Mouse (Mus musculus) midbrain, embryonic 13.5 days (tissue): ENCODE results near the gene Atp2b4. TPM values are rescaled to one million over a fixed set of nuclear protein-coding genes. Genes with fewer than 3 reads are reported as not detected.
"Not testable (repeated sequence)": the region's sequence is repeated elsewhere in the genome, so short reads cannot be mapped to it uniquely, and the experiment has no call there.

Experiments
- ATAC-seq: fragments of 200-750 bp; cut with Nextera tagmentation; 2 replicates; pipeline ENCODE4 v1.8.0; 2017; ENCODE audit warnings: mild to moderate bottlenecking, moderate TSS enrichment, moderate library complexity
- H3K27ac ChIP-seq: fragments of 300-500 bp; sonication (generic); 2 replicates; pipeline ENCODE4 v1.5.1; 2015; ENCODE audit warnings: inconsistent platforms, mild to moderate bottlenecking, moderate library complexity
- H3K27me3 ChIP-seq: fragments of 300-500 bp; sonication (generic); 2 replicates; pipeline ENCODE4 v1.6.1; 2015; ENCODE audit warnings: mild to moderate bottlenecking, inconsistent platforms
- H3K36me3 ChIP-seq: fragments of 300-500 bp; sonication (generic); 2 replicates; pipeline ENCODE4 v1.6.1; 2015; ENCODE audit warnings: mild to moderate bottlenecking, inconsistent platforms
- H3K4me1 ChIP-seq: fragments of 300-500 bp; sonication (generic); replicated peaks from 2 replicates; pipeline ENCODE4 v1.6.1; 2015; ENCODE audit warnings: inconsistent platforms
- H3K4me2 ChIP-seq: fragments of 300-500 bp; sonication (generic); replicated peaks from 2 replicates; pipeline ENCODE4 v1.6.1; 2015; ENCODE audit warnings: moderate library complexity, mild to moderate bottlenecking, inconsistent platforms
- H3K4me3 ChIP-seq: fragments of 300-500 bp; sonication (generic); replicated peaks from 2 replicates; pipeline ENCODE4 v1.5.1; 2015; ENCODE audit warnings: mild to moderate bottlenecking, inconsistent platforms
- H3K9ac ChIP-seq: fragments of 300-500 bp; sonication (generic); replicated peaks from 2 replicates; pipeline ENCODE4 v1.6.1; 2015; ENCODE audit warnings: mild to moderate bottlenecking, inconsistent platforms
- H3K9me3 ChIP-seq: fragments of 300-500 bp; sonication (generic); 2 replicates; pipeline ENCODE4 v1.6.1; 2016; ENCODE audit warnings: mild to moderate bottlenecking, inconsistent platforms
- WGBS: fragments of 180-500 bp; shearing (Covaris S2); methylation state at CpG from one replicate; pipeline ENCODE4 v1.1.7; 2015; 5-methylcytosine and 5-hydroxymethylcytosine counted together
- polyA plus RNA-seq: library from polyadenylated mRNA; unstranded; fragments of >200 nt; fragmentation: Nextera tagmentation; extraction: Ambion mirVana; gene quantifications from 2 replicates; pipeline ENCODE4 v1.2.1, GENCODE M21; 2015

The Atp2b4 gene
- polyA plus RNA-seq, 1 experiment from 2014 or later, result 8.2 TPM

DNA sequence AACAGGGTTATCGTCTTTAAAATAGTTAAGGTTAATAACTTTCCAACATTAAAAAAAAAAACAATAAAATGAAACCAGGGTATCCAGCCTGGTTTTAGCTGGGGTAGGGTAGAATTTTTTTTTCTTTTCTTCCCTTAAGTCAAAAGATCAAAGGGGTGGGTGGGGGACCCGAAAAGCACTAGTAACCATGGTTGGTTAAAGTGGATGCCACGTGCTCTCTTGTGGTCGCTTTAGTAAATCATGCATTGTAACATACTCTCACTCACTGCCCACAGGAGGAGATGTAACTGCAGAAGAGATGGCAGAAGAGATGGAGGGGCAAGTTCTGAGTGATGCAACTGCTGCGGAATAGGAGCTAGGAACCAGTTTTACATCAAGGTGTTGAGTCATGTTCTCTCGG lies 89.5 kb downstream of the Atp2b4 start:
- Histone ChIP-seq H3K36me3 (peaks cover 15% of the 10 kb centered on the region), H3K9me3 (no peaks in the 10 kb centered on the region), H3K9ac (no peak overlapping the region), H3K4me2 (no peak overlapping the region), H3K27me3 (no peaks in the 10 kb centered on the region), H3K4me1 (peaks cover 18% of the 10 kb centered on the region; the same call in 1 of the 2 replicates), H3K27ac (no peak overlapping the region), H3K4me3 (no peak overlapping the region)
- WGBS, result 45% methylated on average over 6 of the region's 6 CpGs
- no peak for ATAC-seq

GRCm38 (mm10) chr1:133710895-133711294 lies 89.9 kb downstream of the Atp2b4 start:
- no peak for ATAC-seq
- peaks cover 18% of the 10 kb centered on the region; the same call in 1 of the 2 replicates for H3K4me1 ChIP-seq
- no peak overlapping the region for H3K4me3 ChIP-seq
- H3K9ac ChIP-seq, result no peak overlapping the region
- H3K36me3 ChIP-seq, result peaks cover 20% of the 10 kb centered on the region
- no peak overlapping the region for H3K4me2 ChIP-seq
- H3K9me3 ChIP-seq, result no peaks in the 10 kb centered on the region
- no peaks in the 10 kb centered on the region for H3K27me3 ChIP-seq
- WGBS, result 42% methylated on average over 6 of the region's 6 CpGs
- H3K27ac ChIP-seq, result no peak overlapping the region

DNA sequence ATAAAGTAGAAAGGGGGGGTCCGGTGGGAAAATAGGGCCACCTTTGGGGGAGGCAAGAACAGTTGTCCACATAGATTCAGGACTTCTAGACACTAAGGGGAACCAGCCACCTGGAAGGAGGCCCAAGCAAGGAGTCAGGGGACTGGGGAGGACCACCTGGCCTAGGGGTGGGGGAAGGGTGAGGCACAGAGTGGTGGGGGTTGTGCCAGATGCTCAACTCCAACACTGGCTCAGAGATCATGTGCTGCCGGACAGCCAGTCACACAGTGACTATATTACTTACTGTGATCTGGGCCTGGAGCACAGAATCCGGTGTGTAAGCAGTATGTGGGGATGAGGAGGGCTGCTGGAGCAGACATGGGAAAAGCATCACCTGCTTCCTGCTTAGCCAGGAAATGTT lies 91.5 kb downstream of the Atp2b4 start:
- Histone ChIP-seq H3K4me1 (peaks cover 18% of the 10 kb centered on the region; the same call in 1 of the 2 replicates), H3K9me3 (no peaks in the 10 kb centered on the region), H3K4me3 (no peak overlapping the region), H3K4me2 (no peak overlapping the region), H3K27me3 (no peaks in the 10 kb centered on the region), H3K36me3 (peaks cover 10% of the 10 kb centered on the region), H3K9ac (no peak overlapping the region), H3K27ac (no peak overlapping the region)
- ATAC-seq, result no peak
- 79% methylated on average over 3 of the region's 3 CpGs for WGBS

DNA sequence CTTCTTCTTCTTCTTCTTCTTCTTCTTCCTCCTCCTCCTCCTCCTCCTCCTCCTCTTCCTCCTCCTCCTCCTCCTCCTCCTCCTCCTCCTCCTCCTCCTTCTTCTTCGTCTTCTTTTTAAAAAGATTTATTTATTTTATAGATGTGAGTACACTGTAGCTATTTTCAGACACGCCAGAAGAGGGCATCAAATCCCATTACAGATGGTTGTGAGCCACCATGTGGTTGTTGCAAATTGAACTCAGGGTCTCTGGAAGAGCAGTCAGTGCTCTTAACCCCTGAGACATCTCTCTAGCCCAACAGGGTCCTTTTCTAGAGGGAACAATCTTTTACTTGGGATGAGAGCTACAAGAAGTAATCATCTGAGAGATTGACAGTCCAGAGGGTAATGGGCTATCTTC lies 99.0 kb downstream of the Atp2b4 start:
- not testable (repeated sequence) for ATAC-seq, H3K9ac ChIP-seq

GRCm38 (mm10) chr1:133697935-133698620 lies 102.8 kb downstream of the Atp2b4 start:
- WGBS, result 92% methylated on average over 12 of the region's 12 CpGs
- no peaks in the 10 kb centered on the region for H3K27me3 ChIP-seq
- no peak overlapping the region for H3K27ac ChIP-seq
- no peak overlapping the region for H3K4me3 ChIP-seq
- H3K4me2 ChIP-seq, result no peak overlapping the region
- H3K9ac ChIP-seq, result no peak overlapping the region
- no peaks in the 10 kb centered on the region for H3K9me3 ChIP-seq
- no peak for ATAC-seq
- H3K36me3 ChIP-seq, result no peaks in the 10 kb centered on the region
- H3K4me1 ChIP-seq, result peaks cover 20% of the 10 kb centered on the region

More for the DNA sequence above, 99.0 kb downstream of the Atp2b4 start:
- H3K4me2 ChIP-seq, H3K27ac ChIP-seq, H3K4me3 ChIP-seq, H3K27me3 ChIP-seq, H3K4me1 ChIP-seq, H3K9me3 ChIP-seq: not testable (repeated sequence)
- peaks cover 10% of the 10 kb centered on the region for H3K36me3 ChIP-seq
- WGBS, result 35% methylated on average over 1 of the region's 2 CpGs

- Histone ChIP-seq H3K4me2 (no peak overlapping the region), H3K36me3 (no peaks in the 10 kb centered on the region), H3K4me3 (no peak overlapping the region), H3K9me3 (no peaks in the 10 kb centered on the region), H3K4me1 (peaks cover 20% of the 10 kb centered on the region), H3K27ac (no peak overlapping the region), H3K9ac (no peak overlapping the region), H3K27me3 (no peaks in the 10 kb centered on the region)
- 36% methylated on average over 7 of the region's 7 CpGs for WGBS
- no peak for ATAC-seq
These were observed 104.9 kb downstream of the Atp2b4 start for GRCm38 (mm10) chr1:133695901-133696300.

DNA sequence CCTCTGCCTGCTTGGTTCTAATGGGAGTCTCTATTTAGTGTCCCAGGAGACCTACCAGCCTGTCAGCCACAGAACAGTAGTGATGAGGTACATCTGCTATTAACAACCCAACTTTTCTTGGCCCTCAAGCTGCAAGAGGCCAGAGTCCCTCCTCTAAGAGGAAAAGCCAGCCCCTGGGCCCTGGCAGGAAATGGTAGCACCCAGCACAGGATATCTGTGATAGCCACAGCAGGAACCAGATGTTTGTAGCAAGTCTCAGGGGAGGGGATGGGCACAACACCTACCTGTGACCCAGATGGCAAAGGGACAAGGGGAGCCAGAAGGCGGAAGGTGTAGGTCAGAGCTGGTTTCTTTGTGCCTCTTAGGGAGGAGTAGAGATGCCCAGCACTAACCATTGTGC lies 106.0 kb downstream of the Atp2b4 start:
- Histone ChIP-seq H3K4me1 (peaks cover 20% of the 10 kb centered on the region), H3K9ac (no peak overlapping the region), H3K36me3 (no peaks in the 10 kb centered on the region), H3K27ac (no peak overlapping the region), H3K9me3 (no peaks in the 10 kb centered on the region), H3K4me3 (no peak overlapping the region), H3K4me2 (no peak overlapping the region), H3K27me3 (no peaks in the 10 kb centered on the region)
- ATAC-seq, result no peak
- WGBS, result 96% methylated on average over 1 of the region's 1 CpGs

DNA sequence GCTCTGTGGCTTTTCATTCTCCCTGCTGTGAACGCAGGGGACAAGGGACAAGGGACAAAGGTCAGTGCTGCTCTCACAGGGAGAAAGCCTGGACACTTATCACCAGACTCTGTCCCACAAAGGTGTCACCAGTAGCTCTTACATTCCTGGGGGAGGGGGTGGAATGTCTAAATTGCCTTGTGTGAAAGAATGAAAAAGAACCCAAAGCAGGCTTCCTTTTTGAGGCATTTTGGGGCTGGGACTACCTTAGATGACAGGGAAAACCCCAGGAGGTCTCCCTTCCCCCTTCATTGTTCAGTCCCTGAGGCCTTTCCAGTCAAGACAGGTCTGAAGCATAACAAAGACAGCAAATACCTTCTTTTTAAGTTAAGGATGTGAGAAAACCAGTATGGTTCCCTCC lies 106.5 kb downstream of the Atp2b4 start:
- 4% methylated on average over 1 of the region's 1 CpGs for WGBS
- no peaks in the 10 kb centered on the region for H3K27me3 ChIP-seq
- H3K4me1 ChIP-seq, result peaks cover 20% of the 10 kb centered on the region
- ATAC-seq, result no peak
- H3K4me2 ChIP-seq, result no peak overlapping the region
- H3K4me3 ChIP-seq, result no peak overlapping the region
- H3K9me3 ChIP-seq, result no peaks in the 10 kb centered on the region
- no peaks in the 10 kb centered on the region for H3K36me3 ChIP-seq
- no peak overlapping the region for H3K27ac ChIP-seq
- H3K9ac ChIP-seq, result no peak overlapping the region

- H3K27me3 ChIP-seq, result no peaks in the 10 kb centered on the region
- no peaks in the 10 kb centered on the region for H3K9me3 ChIP-seq
- H3K9ac ChIP-seq, result no peak overlapping the region
- no peak for ATAC-seq
- no peaks in the 10 kb centered on the region for H3K36me3 ChIP-seq
- H3K27ac ChIP-seq, result no peak overlapping the region
- no peak overlapping the region for H3K4me2 ChIP-seq
- peaks cover 20% of the 10 kb centered on the region for H3K4me1 ChIP-seq
- WGBS, result 70% methylated on average over 11 of the region's 11 CpGs
- H3K4me3 ChIP-seq, result no peak overlapping the region
These were observed 107.2 kb downstream of the Atp2b4 start for GRCm38 (mm10) chr1:133693536-133694114.

DNA sequence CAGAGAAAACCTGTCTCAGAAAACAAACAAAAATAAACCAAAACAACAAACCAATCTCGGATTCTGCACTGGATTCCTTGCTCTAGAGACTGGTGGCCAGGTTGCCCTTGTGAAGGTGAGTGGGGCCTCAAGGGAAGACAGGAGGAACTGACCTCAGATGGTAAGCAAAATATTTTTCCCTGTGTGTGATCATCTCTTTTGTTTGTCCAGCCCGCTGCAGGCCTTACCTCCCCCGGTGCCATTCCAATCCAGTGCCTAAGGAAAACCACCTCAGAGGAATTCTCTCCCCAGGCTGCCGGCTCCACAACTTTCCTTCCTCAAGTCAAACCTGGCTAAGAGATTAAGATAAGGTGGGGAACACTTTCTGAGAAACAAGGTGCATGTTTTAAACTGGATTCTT lies 108.6 kb downstream of the Atp2b4 start:
- H3K4me3 ChIP-seq, result no peak overlapping the region
- H3K27me3 ChIP-seq, result no peaks in the 10 kb centered on the region
- ATAC-seq, result no peak
- H3K36me3 ChIP-seq, result no peaks in the 10 kb centered on the region
- peaks cover 20% of the 10 kb centered on the region for H3K4me1 ChIP-seq
- no peak overlapping the region for H3K27ac ChIP-seq
- no peak overlapping the region for H3K9ac ChIP-seq
- H3K4me2 ChIP-seq, result no peak overlapping the region
- WGBS, result 42% methylated on average over 4 of the region's 4 CpGs
- H3K9me3 ChIP-seq, result no peaks in the 10 kb centered on the region

DNA sequence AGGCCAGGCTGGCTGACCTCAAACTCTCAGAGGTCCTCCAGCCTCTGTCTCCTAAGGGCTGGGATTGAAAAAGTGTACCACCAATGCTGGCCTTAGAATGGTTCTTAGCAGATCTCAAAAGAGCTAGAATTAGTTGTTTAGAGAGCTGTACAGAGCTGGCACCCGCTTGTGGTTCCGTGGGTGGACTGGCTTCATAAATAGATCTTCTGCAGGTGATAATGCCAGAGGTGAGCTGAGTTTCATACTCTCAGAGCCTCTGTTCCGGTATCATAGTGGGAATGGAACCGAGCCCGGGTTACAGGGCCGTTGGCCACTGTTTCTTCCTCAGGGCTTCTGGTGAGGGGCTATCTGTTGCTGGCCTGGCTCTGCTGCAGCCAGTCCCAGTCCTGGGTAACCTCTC lies 109.8 kb downstream of the Atp2b4 start:
- Histone ChIP-seq H3K27me3 (no peaks in the 10 kb centered on the region), H3K4me1 (peaks cover 17% of the 10 kb centered on the region), H3K9me3 (no peaks in the 10 kb centered on the region), H3K4me3 (no peak overlapping the region), H3K4me2 (no peak overlapping the region), H3K9ac (no peak overlapping the region), H3K36me3 (no peaks in the 10 kb centered on the region), H3K27ac (no peak overlapping the region)
- 94% methylated on average over 6 of the region's 6 CpGs for WGBS
- no peak for ATAC-seq

DNA sequence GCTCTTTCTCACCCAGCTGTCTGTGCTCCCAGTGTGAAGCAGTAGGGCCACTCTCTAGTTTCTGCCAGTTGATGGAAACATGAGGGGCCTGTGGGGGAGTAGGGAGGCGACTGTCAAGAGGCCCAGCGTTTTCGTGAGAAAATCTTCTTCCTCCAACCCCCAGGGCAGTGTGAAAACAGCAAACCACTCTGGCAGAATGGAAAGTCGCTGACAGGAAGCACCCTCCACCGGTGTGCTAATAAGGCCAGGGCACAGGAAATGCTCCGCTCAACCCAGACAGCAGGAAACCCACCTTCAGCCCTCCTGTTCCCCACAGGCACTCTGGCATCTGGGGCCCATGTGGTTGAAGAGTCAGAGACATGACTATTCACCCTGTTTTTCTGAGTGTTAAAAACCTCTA lies 110.9 kb downstream of the Atp2b4 start, which contains the start of gene Lax1:
Gene Lax1, minus strand, starts transcription at position 212 of the 400 bp plus-strand sequence.
- peaks cover 9% of the 10 kb centered on the region; the same call in 1 of the 2 replicates for H3K4me1 ChIP-seq
- H3K4me2 ChIP-seq, result no peak within 1 kb of the TSS
- no peak for ATAC-seq
- 60% methylated on average over 6 of the region's 6 CpGs for WGBS
- no peaks in the 10 kb centered on the region for H3K36me3 ChIP-seq
- no peak within 1 kb of the TSS for H3K27ac ChIP-seq
- no peak within 1 kb of the TSS for H3K9ac ChIP-seq
- H3K27me3 ChIP-seq, result no peaks in the 10 kb centered on the region
- 0 out of 2 replicates have a peak, but pooled peaks cover 2% of the 10 kb centered on the region for H3K9me3 ChIP-seq
- no peak within 1 kb of the TSS for H3K4me3 ChIP-seq
